Comparison of ENCODE assay signal across 8 mouse cellular contexts in the genomic region with DNA sequence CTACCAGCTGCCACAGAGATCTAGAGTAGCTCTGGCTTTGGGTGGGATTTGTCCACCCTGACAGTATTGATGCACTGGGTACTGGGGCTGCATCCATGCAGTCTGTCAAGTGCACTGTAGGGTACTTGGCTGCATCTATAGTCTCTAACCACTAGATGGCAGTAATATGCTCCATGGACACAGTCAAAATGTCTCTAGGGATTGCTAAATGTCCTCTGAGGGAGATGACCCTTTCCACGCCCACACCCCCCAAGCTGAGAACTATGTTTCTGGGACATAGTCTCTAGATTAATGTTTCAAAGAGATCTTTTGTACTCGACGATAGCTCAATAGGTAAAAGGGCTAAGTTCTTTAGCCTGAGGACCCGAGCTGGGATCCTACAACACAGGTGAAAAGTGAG. TPM values are rescaled to one million over a fixed set of nuclear protein-coding genes. Genes with fewer than 3 reads are reported as not detected.
DNase-seq lines count a peak whose midpoint lies in the region; ATAC-seq and TF ChIP-seq lines count a peak whose summit lies in the region.

No protein-coding gene starts in this region.

- no peaks in the 10 kb centered on the region for H3K79me2 ChIP-seq in heart, adult 2 months (replicated peaks; ENCODE audit: control insufficient read depth, insufficient read depth, low read length)
- H3K79me2 ChIP-seq in C2C12 (ENCODE audit: control insufficient read depth, insufficient read depth) = no peaks in the 10 kb centered on the region

- DNase-seq in heart, adult 2 months = no peak
- DNase-seq in brain, embryonic 14.5 days (ENCODE audit: low read depth) = peak; percentile 50
- DNase-seq in kidney, postnatal 10 days = peak; percentile 15
- peak; percentile 19 for DNase-seq in thymus, postnatal 4 days
- DNase-seq in frontal cortex, postnatal 10 days (ENCODE audit: low spot score in 2 of 2) = no peak
- DNase-seq in frontal cortex, postnatal 36 days (ENCODE audit: low spot score in 2 of 2) = no peak

- no peaks in the 10 kb centered on the region for H3K36me3 ChIP-seq in heart, adult 2 months (ENCODE audit: control insufficient read depth, insufficient read depth, low read length)
- H3K36me3 ChIP-seq in heart, embryonic 11.5 days (ENCODE audit: control insufficient read depth, insufficient read depth, low read length) = no peaks in the 10 kb centered on the region
- no peaks in the 10 kb centered on the region for H3K36me3 ChIP-seq in C2C12 (ENCODE audit: control insufficient read depth, insufficient read depth)

- 33% methylated on average over 4 of the region's 4 CpGs for WGBS in heart, adult 2 months
- 25% methylated on average over 4 of the region's 4 CpGs for WGBS in heart, embryonic 11.5 days (ENCODE audit: insufficient replicate concordance)

- H3K9ac ChIP-seq in heart, adult 2 months (ENCODE audit: low read depth, low read length) = no peak overlapping the region
- H3K9ac ChIP-seq in heart, embryonic 11.5 days (ENCODE audit: low read depth, low read length) = no peak overlapping the region

- intact Hi-C loops in heart, adult 2 months (cut with DNase I) = loop anchor here (1.0 kb wide), 1 partner anchor 210 kb away; no protein-coding TSS in a partner anchor

- H3ac ChIP-seq in C2C12 (ENCODE audit: control insufficient read depth, insufficient read length, low read depth) = no peak overlapping the region

- TF ChIP-seq EP300 in heart, adult 2 months (IDR thresholded peaks at IDR 0.05; ENCODE audit: insufficient read depth, low read depth, low read length) = no peak

- H3K9me3 ChIP-seq in heart, embryonic 11.5 days (replicated peaks; ENCODE audit: control insufficient read depth, low read length) = peaks cover 3% of the 10 kb centered on the region; the same call in 1 of the 2 replicates

- no peak for TF ChIP-seq POLR2A in heart, adult 2 months (IDR thresholded peaks at IDR 0.05; ENCODE audit: insufficient read depth, low read depth, low read length)
- TF ChIP-seq POLR2A in brain, embryonic 14.5 days (IDR thresholded peaks at IDR 0.05; ENCODE audit: borderline replicate concordance, extremely low read depth, insufficient read depth, insufficient read length, poor library complexity, severe bottlenecking) = no peak

- ATAC-seq in heart, embryonic 11.5 days (replicated peaks; ENCODE audit: insufficient number of reproducible peaks, low FRiP score, low TSS enrichment) = no peak

- no peak overlapping the region for H3K4me2 ChIP-seq in heart, embryonic 11.5 days

- no peak overlapping the region for H3K27ac ChIP-seq in heart, adult 2 months
- H3K27ac ChIP-seq in heart, embryonic 11.5 days (ENCODE audit: low read depth, low read length) = no peak overlapping the region

- no peaks in the 10 kb centered on the region for H3K4me1 ChIP-seq in heart, adult 2 months (ENCODE audit: control insufficient read depth, insufficient read depth, low read length)
- H3K4me1 ChIP-seq in heart, embryonic 11.5 days (ENCODE audit: control insufficient read depth, insufficient read depth, low read length) = no peaks in the 10 kb centered on the region

- TF ChIP-seq CTCF in heart, adult 2 months (IDR thresholded peaks at IDR 0.05) = peak; percentile 90
- TF ChIP-seq CTCF in C2C12 (IDR thresholded peaks at IDR 0.05; ENCODE audit: control insufficient read depth, insufficient read depth, insufficient read length) = peak; percentile 33
- peak; percentile 52; the same call in 1 of the 2 replicates for TF ChIP-seq CTCF in brain, embryonic 14.5 days (IDR thresholded peaks at IDR 0.05; ENCODE audit: borderline replicate concordance, extremely low read depth, insufficient read depth, insufficient read length)

- no peaks in the 10 kb centered on the region for H3K27me3 ChIP-seq in heart, adult 2 months (ENCODE audit: control insufficient read depth, insufficient read depth, low read length)
- H3K27me3 ChIP-seq in heart, embryonic 11.5 days (ENCODE audit: control insufficient read depth, insufficient read depth, low read length) = no peaks in the 10 kb centered on the region
- H3K27me3 ChIP-seq in C2C12 (ENCODE audit: control insufficient read depth, insufficient read depth, insufficient read length) = no peaks in the 10 kb centered on the region

- no peaks in the 10 kb centered on the region for H3K79me3 ChIP-seq in C2C12 (ENCODE audit: low read depth)

- no peak overlapping the region for H3K4me3 ChIP-seq in heart, adult 2 months
- H3K4me3 ChIP-seq in heart, embryonic 11.5 days (ENCODE audit: low read depth, low read length) = no peak overlapping the region
- no peak overlapping the region for H3K4me3 ChIP-seq in C2C12 (ENCODE audit: insufficient read depth, poor library complexity, severe bottlenecking)

TF ChIP-seq in C2C12, 6 proteins besides CTCF, POLR2A, EP300 and RAD21:
- TF ChIP-seq USF1 (IDR thresholded peaks at IDR 0.05; ENCODE audit: low read depth) (no peak), FOSL1 (IDR thresholded peaks at IDR 0.05; ENCODE audit: insufficient read depth, low read length, poor library complexity, severe bottlenecking) (no peak), MAX (IDR thresholded peaks at IDR 0.05) (no peak), MYOD1 (IDR thresholded peaks at IDR 0.05; ENCODE audit: control insufficient read depth, insufficient read length, low read depth) (no peak), MYOG (IDR thresholded peaks at IDR 0.05; ENCODE audit: control insufficient read depth, extremely low read depth, insufficient read length) (no peak), CEBPB (IDR thresholded peaks at IDR 0.05; ENCODE audit: low read depth) (no peak)
TF ChIP-seq in C2C12: peak in this region for 0.

RNA-seq across cellular contexts. Expression of gene Adamts2, which starts 42.8 kb away (rescaled TPM):
- 10 to 100 TPM in 1 of 2 experiments, 1 to 10 TPM in 1; 8.0 to 10.6 TPM for total RNA-seq in heart, adult 2 months (2021)
- polyA plus RNA-seq in heart, adult 2 months (2012; rRNA removed) = 14.4 and 18.9 TPM in 2 replicates
- 2.5 and 2.9 TPM in 2 replicates for polyA plus RNA-seq in heart, embryonic 11.5 days (2014; fragmentation: Nextera tagmentation; extraction: Ambion mirVana)
- 2.9 TPM for polyA plus RNA-seq in C2C12 (2012; fragmentation: generic; extraction: Trizol)
- polyA plus RNA-seq in brain, embryonic 14.5 days (2012; rRNA removed) = 4.8 and 8.2 TPM in 2 replicates

Comparison
In these comparisons a context has a peak if more than half of its experiments do, and no peak if none do; other contexts are left out.
1. DNase-seq: peak in brain, embryonic 14.5 days (single experiment), kidney, postnatal 10 days (single experiment) and thymus, postnatal 4 days (single experiment); none in heart, adult 2 months (0 of 2), frontal cortex, postnatal 10 days (0 of 2) and frontal cortex, postnatal 36 days (0 of 2).
2. CTCF ChIP-seq: peak in every context shown above with its lines; median percentile 90 in heart, adult 2 months; 52 in brain, embryonic 14.5 days; 33 in C2C12.